Mouse (Mus musculus): ENCODE results near the gene Rps2. TPM values are rescaled to one million over a fixed set of nuclear protein-coding genes. Genes with fewer than 3 reads are reported as not detected.

Rps2 gene
- polyA plus RNA-seq, 1 experiment from 2014 or later: 856 TPM

GRCm38 (mm10) chr17:24722220-24722924, 4.5 kb downstream of the Rps2 start:
- Histone ChIP-seq H3K4me2 (ENCODE audit: low read depth, low read length) (peak overlapping the region; percentile 88), H3K27ac (ENCODE audit: low read depth) (peak overlapping the region; percentile 85), H3K36me3 (replicated peaks; ENCODE audit: insufficient read depth, low read length) (peaks cover 19% of the 10 kb centered on the region), H3K27me3 (ENCODE audit: insufficient read depth, low read length) (no peaks in the 10 kb centered on the region), H3K9me3 (ENCODE audit: low read length) (no peaks in the 10 kb centered on the region), H3K4me1 (ENCODE audit: insufficient read depth) (peaks cover 32% of the 10 kb centered on the region), H3K9ac (replicated peaks) (peak overlapping the region; percentile 94), H3K4me3 (ENCODE audit: low read depth, low read length) (peak overlapping the region; percentile 73)
- ATAC-seq (no peak), DNase-seq (peak; percentile 21)
- TF ChIP-seq EP300 (IDR thresholded peaks at IDR 0.05; ENCODE audit: low read depth) (no peak), CTCF (IDR thresholded peaks at IDR 0.05; ENCODE audit: low read depth) (no peak)
- WGBS (ENCODE audit: insufficient replicate concordance): 32% methylated on average over 13 of the region's 13 CpGs

GRCm38 (mm10) chr17:24723122-24723880, 5.4 kb downstream of the Rps2 start:
- peak overlapping the region; percentile 85 for H3K27ac ChIP-seq (ENCODE audit: low read depth)

GRCm38 (mm10) chr17:24723881-24724180, 5.9 kb downstream of the Rps2 start:
- Histone ChIP-seq H3K27me3 (ENCODE audit: insufficient read depth, low read length) (no peaks in the 10 kb centered on the region), H3K27ac (ENCODE audit: low read depth) (peak overlapping the region; percentile 85), H3K9me3 (ENCODE audit: low read length) (no peaks in the 10 kb centered on the region), H3K36me3 (replicated peaks; ENCODE audit: insufficient read depth, low read length) (peaks cover 16% of the 10 kb centered on the region), H3K4me1 (ENCODE audit: insufficient read depth) (peaks cover 28% of the 10 kb centered on the region), H3K4me2 (ENCODE audit: low read depth, low read length) (peak overlapping the region; percentile 88), H3K9ac (replicated peaks) (peak overlapping the region; percentile 94), H3K4me3 (ENCODE audit: low read depth, low read length) (peak overlapping the region; percentile 73)
- ATAC-seq: peak; percentile 21
- WGBS (ENCODE audit: insufficient replicate concordance): 0% methylated on average over 15 of the region's 15 CpGs
- TF ChIP-seq CTCF (IDR thresholded peaks at IDR 0.05; ENCODE audit: low read depth): no peak
- no peak; the same call in 1 of the 2 replicates for TF ChIP-seq EP300 (IDR thresholded peaks at IDR 0.05; ENCODE audit: low read depth)
- no peak for DNase-seq

More at GRCm38 (mm10) chr17:24723122-24723880, 5.4 kb downstream of the Rps2 start:
- H3K27me3 ChIP-seq (ENCODE audit: insufficient read depth, low read length): no peaks in the 10 kb centered on the region
- H3K4me2 ChIP-seq (ENCODE audit: low read depth, low read length): peak overlapping the region; percentile 88
- TF ChIP-seq CTCF (IDR thresholded peaks at IDR 0.05; ENCODE audit: low read depth): no peak
- no peak for TF ChIP-seq EP300 (IDR thresholded peaks at IDR 0.05; ENCODE audit: low read depth)
- H3K4me1 ChIP-seq (ENCODE audit: insufficient read depth): peaks cover 32% of the 10 kb centered on the region
- H3K36me3 ChIP-seq (replicated peaks; ENCODE audit: insufficient read depth, low read length): peaks cover 16% of the 10 kb centered on the region
- peak overlapping the region; percentile 73 for H3K4me3 ChIP-seq (ENCODE audit: low read depth, low read length)
- H3K9me3 ChIP-seq (ENCODE audit: low read length): no peaks in the 10 kb centered on the region
- peak overlapping the region; percentile 94 for H3K9ac ChIP-seq (replicated peaks)
- ATAC-seq (no peak), DNase-seq (peak; percentile 13)
- WGBS (ENCODE audit: insufficient replicate concordance): under 1% methylated on average over 12 of the region's 12 CpGs

- H3K36me3 ChIP-seq (replicated peaks; ENCODE audit: insufficient read depth, low read length): peaks cover 16% of the 10 kb centered on the region
- no peaks in the 10 kb centered on the region for H3K9me3 ChIP-seq (ENCODE audit: low read length)
- peak within 1 kb of the TSS; percentile 85 for H3K27ac ChIP-seq (ENCODE audit: low read depth)
- no peak for TF ChIP-seq EP300 (IDR thresholded peaks at IDR 0.05; ENCODE audit: low read depth)
- peak; percentile 100 for TF ChIP-seq CTCF (IDR thresholded peaks at IDR 0.05; ENCODE audit: low read depth)
- H3K4me2 ChIP-seq (ENCODE audit: low read depth, low read length): peak within 1 kb of the TSS; percentile 88
- H3K27me3 ChIP-seq (ENCODE audit: insufficient read depth, low read length): no peaks in the 10 kb centered on the region
- peak within 1 kb of the TSS; percentile 94 for H3K9ac ChIP-seq (replicated peaks)
- peak within 1 kb of the TSS; percentile 73 for H3K4me3 ChIP-seq (ENCODE audit: low read depth, low read length)
- DNase-seq: peak; percentile 98
- 0% methylated on average over 30 of the region's 30 CpGs for WGBS (ENCODE audit: insufficient replicate concordance)
- H3K4me1 ChIP-seq (ENCODE audit: insufficient read depth): peaks cover 25% of the 10 kb centered on the region
- ATAC-seq: peak; percentile 70
Measured at GRCm38 (mm10) chr17:24724184-24724583, 6.3 kb downstream of the Rps2 start, which contains the start of gene Ndufb10. Ndufb10 (minus strand) TSS chr17:24724478.

GRCm38 (mm10) chr17:24725637-24726390, 7.9 kb downstream of the Rps2 start:
- no peak overlapping the region for H3K4me3 ChIP-seq (ENCODE audit: low read depth, low read length)
- H3K9ac ChIP-seq (replicated peaks): no peak overlapping the region
- DNase-seq (no peak), ATAC-seq (no peak)
- TF ChIP-seq EP300 (IDR thresholded peaks at IDR 0.05; ENCODE audit: low read depth) (no peak), CTCF (IDR thresholded peaks at IDR 0.05; ENCODE audit: low read depth) (0 out of 2 replicates have a peak, but pooled peaks have one; percentile 20)
- 78% methylated on average over 3 of the region's 3 CpGs for WGBS (ENCODE audit: insufficient replicate concordance)
- H3K9me3 ChIP-seq (ENCODE audit: low read length): no peaks in the 10 kb centered on the region
- H3K4me1 ChIP-seq (ENCODE audit: insufficient read depth): peaks cover 25% of the 10 kb centered on the region
- H3K4me2 ChIP-seq (ENCODE audit: low read depth, low read length): no peak overlapping the region
- H3K27me3 ChIP-seq (ENCODE audit: insufficient read depth, low read length): no peaks in the 10 kb centered on the region
- no peak overlapping the region for H3K27ac ChIP-seq (ENCODE audit: low read depth)
- H3K36me3 ChIP-seq (replicated peaks; ENCODE audit: insufficient read depth, low read length): peaks cover 16% of the 10 kb centered on the region

Measured in liver, postnatal 0 days (tissue).